Mouse (Mus musculus): ENCODE measurements around the gene Synj1. TPM values are rescaled to one million over a fixed set of nuclear protein-coding genes. Genes with fewer than 3 reads are reported as not detected.

The Synj1 gene
- total RNA-seq, 2 experiments from 2014 or later: 14.6 TPM

DNA sequence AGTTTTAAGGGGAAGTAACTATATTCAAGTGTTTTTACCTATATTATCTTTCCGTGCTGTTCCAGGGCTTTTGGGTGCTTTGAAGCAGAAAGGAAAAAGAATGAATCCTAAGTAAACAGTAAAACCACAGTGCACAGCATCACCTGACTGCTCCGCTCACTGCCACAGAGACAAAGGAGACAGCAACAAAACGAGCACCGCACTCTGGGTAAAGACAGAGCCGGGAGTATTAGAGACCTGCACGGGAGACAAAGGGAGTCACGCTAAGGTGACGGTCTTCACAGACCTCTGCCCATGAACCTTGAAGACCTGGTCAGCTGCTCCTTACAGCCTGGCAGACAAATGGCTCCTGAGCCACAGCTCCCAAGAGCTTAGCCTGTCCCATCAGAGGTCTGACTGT is 64.1 kb downstream of the Synj1 start:
- DNase-seq: no peak

DNA sequence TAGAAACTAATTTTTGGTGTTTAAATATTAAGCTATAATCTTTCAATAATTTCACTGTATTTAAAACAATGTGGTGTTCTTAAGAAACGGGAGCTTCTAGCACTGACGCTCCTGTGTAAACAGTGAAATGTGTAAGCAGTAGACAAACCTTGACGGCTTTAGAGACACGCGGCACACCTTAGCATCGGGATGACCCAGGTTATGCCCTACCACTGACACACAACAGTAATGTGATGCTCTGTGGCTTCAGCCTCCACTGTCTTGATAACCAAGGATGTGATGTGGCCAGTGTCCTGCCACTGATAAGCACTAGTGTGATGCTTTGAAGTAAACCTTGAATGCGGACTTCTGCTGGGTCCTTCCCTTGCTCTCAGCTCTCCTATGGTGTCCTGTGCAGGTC is 69.9 kb downstream of the Synj1 start:
- DNase-seq: no peak

DNA sequence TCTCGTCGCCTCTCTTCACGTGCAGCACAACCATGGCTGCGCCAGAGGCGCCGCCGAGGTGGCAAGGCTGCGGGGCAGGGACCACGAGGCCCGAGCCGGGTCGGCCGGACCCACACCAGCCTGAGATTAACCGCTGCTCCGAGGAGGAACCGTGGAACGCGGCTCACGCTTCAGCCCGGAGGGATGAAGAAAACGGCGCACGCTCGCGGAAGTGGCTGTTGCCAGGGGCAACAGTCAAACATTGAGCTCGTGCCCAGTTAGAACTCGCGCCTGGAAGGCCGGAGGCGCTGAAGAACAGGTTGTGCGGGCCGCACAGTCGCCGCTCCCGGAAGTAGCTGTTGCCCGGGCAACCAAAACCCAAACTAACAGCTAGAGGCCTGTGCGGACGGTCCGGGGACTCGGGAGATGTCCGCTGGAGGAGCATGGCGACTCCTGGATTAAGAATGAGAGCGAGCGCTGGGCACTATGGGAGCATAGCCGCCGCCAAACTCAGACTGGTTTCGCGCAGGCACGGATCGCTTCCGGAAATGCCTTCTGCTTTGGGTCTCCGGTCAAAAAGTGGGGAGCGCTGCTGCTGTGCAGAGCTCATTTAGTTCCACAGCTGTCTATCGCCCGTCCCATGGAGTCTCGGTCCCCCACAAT is 76.3 kb downstream of the Synj1 start, which contains the start of gene Cfap298:
TSS of gene Cfap298 (minus strand) at position 428 of the 642 bp plus-strand sequence.
- DNase-seq: peak; percentile 91

DNA sequence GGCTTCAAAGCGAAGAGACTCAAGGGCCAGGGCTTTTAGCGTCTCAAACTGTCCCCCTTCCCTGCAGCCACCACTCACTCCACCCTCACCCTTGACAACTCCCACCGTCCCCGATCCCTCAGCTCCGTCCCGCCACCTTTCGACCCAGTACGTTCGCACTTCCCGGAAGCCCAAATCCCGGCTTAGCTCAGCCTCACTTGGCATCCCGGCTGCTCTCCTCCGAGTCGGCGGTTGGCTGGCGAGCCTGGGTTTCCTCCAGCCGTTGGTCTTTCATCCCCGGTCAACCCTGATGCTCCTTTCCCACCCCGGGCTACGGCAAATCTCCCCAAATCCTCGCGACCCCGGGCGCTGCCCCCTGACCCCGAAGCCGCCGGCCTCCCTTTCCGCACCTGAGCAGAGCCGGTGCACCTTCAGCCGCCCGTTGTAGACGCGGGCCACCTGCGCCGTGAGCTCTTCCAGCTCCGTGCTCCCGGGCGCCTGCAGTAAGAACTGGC is 76.9 kb downstream of the Synj1 start:
- DNase-seq: peak; percentile 67

DNA sequence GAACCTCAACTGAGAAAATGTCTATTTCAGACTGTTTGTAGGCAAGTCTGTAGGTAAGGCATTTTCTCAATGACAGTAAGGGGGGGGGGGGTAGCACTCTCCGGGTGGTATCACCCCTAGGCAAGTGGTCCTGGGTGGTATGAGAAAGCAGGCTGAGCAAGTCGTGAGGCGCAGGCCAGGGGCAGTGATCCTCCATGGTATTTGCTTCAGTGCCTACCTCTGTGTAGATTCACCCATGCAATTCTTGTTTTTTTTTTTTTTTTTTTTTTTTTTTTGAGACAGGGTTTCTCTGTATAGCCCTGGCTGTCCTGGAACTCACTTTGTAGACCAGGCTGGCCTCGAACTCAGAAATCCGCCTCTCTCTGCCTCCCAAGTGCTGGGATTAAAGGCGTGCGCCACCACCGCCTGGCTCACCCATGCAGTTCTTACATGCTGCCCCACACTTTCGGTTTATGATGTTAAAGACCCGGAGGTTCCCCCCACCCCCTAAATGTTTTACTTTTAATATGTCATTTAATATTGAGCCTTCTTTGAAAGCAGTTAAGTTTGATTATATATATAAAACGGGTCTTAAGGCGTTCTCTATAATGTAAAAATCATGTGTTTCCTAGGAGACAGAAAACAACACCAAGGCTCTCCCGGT is 77.5 kb downstream of the Synj1 start:
- DNase-seq: no peak

DNA sequence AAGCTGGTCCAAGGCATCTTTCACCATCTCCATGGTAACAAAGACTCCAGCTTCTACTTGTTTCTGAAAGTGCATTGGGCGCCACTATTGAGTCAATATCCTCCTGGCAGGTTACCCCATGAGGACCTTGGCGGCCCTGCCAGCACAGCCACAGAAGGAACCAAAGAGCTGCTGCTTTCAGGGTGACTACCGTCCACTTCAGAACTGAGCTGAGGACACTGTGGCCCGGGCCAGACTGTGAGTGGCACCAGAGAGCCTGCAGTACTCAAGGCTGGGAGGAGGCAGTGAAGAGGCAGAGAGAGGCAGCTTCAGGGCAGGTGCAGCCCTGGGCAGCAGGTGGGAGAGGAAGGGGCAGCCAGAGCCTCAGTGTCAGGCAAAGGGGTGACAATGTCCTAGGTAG is 83.7 kb downstream of the Synj1 start:
- no peak for DNase-seq

DNA sequence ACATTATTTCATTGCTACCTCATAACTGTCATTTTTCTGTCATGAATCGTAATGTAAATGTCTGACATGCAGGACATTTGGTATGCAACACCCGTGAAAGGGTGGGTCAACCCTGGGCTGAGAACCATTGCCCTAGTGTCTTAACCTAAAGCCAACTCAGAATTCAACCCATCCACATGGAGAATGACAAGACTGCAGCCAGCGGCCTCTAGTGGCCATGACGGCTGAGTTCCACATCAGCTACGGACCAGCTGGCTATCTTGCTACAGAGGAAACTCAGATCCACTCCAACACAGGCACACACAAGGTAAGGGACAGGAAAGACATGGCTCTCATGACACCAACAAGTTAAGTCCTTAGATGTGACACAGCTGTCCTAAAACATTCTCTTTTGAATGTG is 85.6 kb downstream of the Synj1 start:
- peak; percentile 70 for DNase-seq

DNA sequence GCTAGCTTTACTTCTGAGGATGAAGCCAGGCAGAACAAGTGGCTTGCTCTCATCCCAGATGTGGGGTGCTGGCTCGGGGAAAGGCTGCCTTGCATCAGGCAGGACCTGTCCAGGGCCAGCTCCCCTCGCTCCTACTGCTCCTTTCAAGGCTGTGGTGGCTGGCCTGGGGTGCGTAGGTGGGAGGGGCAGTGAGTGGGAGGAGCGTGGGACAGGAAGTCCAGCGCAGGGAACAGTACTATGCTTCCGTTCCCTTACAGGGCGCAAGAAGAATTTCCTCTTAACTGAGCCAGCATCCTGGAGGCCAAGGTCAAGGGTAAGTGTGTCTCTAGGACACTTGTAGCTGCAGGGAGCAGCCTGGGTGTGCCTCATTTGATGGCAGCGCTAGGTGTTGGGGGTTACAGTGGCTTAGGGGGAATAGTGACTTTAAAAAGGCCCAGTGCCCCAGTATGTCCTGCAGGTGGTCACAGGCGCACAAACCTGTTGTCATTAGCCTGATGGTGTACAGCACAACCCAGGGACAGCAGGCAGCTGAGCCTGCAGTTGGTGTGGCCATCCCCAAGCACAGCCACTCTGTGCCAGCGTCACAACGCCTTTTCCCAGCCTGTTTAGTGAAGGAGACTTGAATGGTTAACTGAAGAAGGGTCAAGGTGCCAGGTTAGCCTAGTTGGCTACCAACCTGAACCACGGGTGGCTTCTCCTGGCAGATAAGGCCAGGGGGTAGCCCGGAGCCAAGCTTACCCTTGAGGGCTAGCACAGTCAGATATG is 86.3 kb downstream of the Synj1 start:
- DNase-seq: no peak

DNA sequence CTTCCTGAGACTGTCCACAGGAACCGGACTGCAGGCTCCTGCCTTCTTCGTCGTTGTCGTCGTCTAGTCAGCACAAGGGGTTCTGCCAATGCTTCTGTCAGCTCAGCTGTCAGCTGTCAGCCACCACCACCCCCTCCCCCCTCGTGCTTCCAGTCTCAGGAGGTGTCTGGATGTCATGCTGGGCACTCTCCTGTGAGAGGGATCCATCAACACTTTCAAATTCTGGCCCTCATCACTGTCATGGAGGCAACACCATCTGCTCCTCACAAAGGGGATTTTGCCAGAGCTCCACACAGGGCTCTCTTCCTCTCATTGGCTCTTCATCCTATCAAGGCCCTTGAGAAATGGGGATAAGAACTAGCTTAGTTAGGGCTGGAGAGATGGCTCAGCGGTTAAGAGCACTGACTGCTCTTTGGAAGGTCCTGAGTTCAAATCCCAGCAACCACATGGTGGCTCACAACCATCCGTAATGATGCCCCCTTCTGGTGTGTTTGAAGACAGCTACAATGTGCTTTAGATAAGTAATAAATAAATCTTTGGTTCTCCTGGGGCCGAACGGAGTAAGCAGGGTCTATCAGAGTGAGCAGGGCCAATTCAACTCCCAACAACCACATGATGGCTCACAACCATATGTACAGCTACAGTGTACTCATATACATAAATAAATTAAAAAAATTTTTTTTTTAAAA is 89.5 kb downstream of the Synj1 start:
- DNase-seq: no peak

DNA sequence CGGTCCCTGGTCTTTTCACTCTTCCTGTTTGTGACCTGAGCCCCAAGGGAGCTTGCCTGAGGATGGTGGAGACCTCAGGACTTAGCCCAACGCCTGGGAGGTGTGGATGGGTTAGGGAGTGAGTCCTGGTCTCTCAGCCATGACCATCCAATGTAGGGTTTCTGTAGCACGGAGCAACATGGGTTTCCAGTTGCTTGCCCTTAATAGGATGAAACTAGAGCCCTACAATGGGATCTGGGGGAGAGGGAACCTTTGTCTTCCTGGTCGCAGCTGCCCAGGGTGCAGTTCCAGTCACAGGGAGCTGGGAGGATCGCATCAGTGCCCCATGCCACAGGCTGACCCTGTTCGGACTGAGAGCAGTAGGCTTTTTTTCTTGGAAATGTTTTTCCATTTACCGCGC is 94.0 kb downstream of the Synj1 start:
- DNase-seq: no peak

DNA sequence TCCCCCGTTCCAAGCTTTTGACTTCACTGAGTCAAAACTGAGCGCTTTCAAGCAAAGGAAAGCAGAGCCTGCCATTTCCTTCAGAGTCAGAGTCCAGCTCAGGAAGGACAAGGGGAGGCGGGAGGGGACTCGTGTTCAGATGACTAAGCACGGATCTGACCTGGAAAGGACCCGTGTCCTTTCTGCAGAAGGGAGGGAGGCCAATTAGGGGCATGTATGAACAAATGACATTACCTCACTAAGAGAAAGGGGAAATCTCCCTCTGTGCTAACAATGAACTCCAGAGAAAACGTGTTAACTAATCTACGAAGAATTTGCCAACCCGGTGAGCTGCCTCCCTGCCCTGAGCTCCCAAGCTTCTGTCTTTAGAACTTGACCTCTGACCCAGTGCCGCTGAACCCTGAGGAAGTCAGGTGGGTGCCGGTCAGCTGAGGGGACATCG is 95.0 kb downstream of the Synj1 start:
- no peak for DNase-seq

DNA sequence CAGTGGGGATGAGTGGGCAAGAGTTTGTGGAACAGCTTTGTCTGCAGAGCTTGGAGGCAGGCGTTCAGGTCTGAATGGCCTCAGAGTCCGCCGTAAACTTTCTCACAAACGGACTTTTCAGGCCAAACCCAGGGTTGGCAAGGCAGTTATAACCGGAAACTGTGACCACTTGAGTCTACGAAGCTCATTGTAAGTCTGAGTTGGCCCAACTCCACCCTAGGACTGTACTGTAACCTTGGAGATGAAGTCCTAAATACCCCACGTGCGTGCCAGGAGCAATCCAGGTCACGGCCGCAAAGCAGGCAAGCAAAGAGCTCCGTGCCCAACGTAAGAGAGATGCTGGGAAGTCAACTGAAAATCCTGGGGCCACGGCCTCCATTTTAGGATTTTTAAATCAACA is 99.3 kb downstream of the Synj1 start:
- DNase-seq: no peak

DNA sequence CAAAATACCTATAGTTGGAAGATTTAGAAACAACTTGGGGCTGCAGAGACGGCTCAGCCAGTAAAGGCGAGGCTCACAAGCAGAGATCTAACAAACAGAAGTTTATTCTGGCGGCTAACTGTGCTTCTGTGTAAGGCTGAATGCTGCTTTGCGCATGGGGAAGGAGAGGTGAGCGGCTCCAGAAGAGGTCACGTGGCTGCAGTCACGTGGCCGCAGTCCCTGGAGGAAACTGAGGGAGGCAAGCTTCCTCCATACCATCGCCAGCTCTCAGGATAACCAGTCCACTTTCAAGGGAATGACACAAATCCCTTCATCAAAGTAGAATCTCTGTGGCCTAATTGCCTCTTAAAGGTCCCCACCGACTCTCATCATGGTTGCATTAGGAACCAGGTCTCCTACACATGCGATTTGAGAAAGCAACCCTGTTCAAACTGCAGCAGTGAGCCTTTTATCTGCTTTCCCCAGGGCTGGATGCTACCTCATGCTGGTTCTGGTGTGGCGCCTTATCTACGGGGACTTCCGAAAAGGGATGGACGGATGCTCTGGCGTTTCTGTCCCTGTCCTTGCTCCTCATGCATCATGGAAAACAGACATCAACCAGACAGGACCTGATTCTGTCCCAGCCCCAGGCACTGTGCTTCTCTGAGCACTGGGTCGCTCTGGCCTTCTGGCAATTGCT is 100.1 kb downstream of the Synj1 start:
- no peak for DNase-seq

DNA sequence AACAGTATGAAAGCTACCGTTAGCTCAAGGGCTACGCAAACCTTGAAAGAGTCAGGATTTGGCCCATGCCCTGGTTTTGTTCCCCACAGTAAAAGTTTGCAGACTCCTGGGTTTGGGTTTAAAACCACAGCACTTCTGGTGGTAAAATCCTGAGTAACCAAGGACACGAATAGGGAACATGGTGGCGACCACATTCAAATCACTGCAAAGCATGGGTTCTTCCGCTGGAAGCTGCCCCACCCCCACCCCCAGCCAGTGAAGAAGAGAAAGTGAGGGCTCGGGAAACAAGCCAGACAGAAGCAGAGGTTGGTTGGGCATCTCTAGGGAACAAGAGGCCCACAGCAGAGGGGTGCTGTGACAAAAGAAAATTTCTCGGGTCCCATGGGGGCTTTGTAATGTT is 103.9 kb downstream of the Synj1 start:
- DNase-seq: no peak

DNA sequence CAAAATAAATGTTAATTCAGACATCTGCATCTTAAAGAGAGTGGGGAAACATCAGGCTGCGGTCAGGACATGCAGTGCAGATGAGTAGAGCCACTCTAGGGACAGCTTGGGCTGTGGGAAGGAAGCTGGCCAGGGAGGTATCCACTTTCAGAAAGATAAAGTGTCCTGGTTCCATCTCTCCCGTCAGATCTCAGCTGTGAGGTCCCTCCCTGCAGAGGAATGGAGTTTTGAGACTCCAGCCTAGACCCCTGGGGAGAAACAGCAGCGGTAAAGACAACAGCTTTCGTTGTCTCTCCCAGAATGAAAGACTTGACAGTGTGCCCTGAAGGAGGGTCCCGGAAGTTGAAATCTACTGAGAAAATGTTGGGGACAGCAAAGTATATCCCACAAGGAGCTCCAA is 107.8 kb downstream of the Synj1 start:
- DNase-seq: no peak

DNA sequence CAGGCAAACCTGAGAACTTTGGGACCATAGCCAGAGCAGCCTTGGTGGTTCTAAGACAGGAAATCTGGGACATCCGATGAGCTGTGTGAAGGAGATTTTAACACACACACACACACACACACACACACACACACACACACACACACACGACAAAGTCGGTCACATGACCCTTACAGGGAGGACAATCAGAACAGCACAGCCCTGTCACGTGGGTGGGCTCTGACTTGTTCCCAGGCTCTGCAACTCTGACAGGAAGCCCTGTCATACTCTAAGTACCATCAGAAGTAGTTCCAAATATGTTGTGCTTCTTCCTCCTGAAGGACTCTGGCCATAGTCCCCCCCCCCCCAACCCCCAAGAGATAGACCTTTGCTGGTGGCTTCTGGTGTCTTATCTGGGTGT is 109.7 kb downstream of the Synj1 start:
- DNase-seq: no peak

DNA sequence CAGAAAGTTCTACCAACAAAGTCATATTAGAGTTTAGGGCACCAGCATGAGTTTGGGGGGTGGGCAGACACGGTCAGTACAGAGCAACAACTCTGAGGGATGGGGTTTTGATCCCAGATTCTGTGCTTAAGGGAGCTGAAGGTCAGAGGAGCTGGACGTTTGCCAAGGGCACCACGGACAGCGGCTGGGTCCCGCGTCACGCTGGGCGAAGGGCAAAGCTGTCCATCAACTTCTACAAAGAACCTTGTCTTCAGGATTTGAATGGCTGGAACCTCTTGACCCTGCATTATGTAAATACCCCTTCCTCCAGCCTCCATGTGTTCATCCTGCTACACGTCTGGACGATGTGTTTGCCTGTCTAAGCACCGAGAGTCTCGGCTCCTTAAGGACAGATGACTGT is 111.6 kb downstream of the Synj1 start:
- DNase-seq: no peak

DNA sequence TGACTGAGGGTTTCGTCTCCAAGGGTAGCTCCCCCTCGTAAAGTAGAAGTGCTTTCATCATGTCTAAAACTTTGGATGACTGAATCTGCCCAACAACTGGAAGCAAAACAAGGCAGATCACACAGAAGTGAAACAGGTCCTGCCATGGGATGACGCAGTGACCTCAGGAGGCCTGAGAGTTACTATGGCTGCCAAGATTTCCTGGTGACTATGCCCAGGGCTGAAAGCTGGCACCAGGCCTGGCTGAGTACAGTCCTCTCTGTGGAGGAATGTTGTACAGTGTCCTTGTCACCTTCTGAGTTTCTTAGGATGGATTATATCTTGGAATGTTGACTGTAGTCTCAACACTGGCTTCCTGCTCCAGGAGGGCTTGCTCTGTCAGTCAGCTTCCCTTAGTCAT is 113.5 kb downstream of the Synj1 start:
- peak; percentile 46 for DNase-seq

DNA sequence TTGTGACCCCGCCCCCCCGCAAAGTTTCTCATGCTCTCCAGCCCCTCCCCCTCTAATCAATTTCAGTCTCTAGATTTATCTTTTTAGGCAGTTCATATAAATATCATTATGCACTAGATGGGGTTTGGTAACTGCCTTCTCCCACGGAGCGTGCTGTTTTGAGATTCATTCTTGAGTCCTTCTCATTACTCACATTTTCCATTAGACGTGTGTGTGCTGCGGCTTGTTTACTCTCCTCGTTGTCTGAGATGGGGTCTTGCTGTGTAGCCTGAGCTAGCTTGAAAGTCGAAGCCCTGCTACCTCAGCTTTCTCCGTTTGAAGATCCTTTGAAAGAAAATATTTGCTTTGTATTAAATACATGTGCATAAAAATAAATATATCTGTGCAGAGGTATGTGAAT is 117.3 kb downstream of the Synj1 start:
- DNase-seq: no peak

DNA sequence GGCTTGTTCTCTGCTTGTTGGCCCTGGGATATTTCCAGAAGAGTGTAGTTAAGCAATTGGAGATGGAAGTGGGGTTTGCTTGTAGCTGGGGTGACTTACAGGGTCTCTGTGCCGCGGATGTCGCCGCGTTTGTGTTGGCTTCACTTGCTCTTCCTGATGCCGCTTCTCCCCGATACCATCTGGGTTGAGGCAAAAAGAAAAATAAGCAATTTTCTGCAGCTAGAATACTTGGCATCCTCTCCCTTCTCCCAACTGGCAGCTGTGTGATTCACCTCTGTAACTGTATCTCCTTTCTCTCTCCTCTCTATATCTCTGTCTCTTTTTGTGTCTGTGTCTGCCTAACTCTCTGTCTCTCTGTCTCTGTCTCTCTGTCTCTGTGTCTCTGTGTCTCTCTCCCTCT is 118.1 kb downstream of the Synj1 start:
- no peak for DNase-seq

DNA sequence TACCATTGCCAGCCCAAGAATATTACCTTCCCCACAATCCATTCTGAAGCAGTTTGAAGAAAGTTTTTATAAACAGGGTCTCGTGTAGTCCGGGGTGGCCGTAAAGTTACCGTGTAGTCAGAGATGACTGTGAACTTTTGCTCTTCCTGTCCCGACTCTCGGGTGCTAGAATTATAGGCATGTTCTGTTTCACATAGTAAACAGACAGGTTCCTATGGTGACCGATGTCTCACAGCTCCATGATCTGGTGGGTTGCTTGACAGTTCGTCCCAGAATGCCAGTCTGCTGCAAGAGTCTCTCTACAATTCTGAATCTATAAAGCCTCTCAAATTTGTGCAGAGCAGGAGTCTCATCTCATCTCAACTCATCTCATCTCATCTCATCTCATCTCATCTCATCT is 119.0 kb downstream of the Synj1 start:
- DNase-seq: no peak

DNA sequence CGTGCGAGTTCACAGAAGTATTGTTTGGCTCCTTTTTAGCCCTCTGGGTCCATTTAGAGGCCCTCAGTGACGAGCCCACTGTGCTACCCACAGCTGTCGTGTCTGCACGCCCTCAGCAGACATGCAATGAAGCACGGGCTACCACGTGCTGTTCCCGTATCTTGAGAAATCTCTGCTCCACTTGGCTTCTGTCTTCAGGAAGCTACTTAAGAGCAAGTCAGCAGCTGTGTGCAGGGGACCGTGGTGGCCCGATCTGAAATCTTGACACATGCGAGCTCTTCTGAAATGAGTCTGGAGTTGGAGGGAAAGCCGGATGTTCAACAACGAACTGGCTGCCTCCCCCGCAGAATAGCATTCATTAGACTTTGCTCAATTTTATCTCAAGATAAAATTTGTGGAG is 119.5 kb downstream of the Synj1 start:
- DNase-seq: no peak

Measured in gastrocnemius, postnatal 10 days (tissue).